Mouse (Mus musculus): Measurements from ENCODE around the gene Orc1. TPM values are rescaled to one million over a fixed set of nuclear protein-coding genes. Genes with fewer than 3 reads are reported as not detected.

Gene Orc1
- polyA plus RNA-seq (2012; rRNA removed), result 1.6 and 3.0 TPM in 2 replicates

GRCm38 (mm10) chr4:108578840-108579742, at the start of gene Orc1, which contains the start of gene Prpf38a:
TSS of gene Orc1 (plus strand) at chr4:108579423.
TSS of gene Prpf38a (minus strand) at chr4:108579336.
- DNase-seq (ENCODE audit: low read depth), result peak; percentile 99
- TF ChIP-seq CTCF (IDR thresholded peaks at IDR 0.05; ENCODE audit: borderline replicate concordance, extremely low read depth, insufficient read depth, insufficient read length) (no peak), POLR2A (IDR thresholded peaks at IDR 0.05; ENCODE audit: borderline replicate concordance, extremely low read depth, insufficient read depth, insufficient read length, poor library complexity, severe bottlenecking) (peak; percentile 14; the same call in 1 of the 2 replicates)

GRCm38 (mm10) chr4:108539701-108540100, 39.5 kb upstream of the Orc1 start:
- TF ChIP-seq POLR2A (IDR thresholded peaks at IDR 0.05; ENCODE audit: borderline replicate concordance, extremely low read depth, insufficient read depth, insufficient read length, poor library complexity, severe bottlenecking) (no peak), CTCF (IDR thresholded peaks at IDR 0.05; ENCODE audit: borderline replicate concordance, extremely low read depth, insufficient read depth, insufficient read length) (no peak)
- no peak for DNase-seq (ENCODE audit: low read depth)

- no peak for DNase-seq (ENCODE audit: low read depth)
Observed at GRCm38 (mm10) chr4:108565026-108565425, 14.2 kb upstream of the Orc1 start.

GRCm38 (mm10) chr4:108572644-108573043, 6.6 kb upstream of the Orc1 start:
- DNase-seq (ENCODE audit: low read depth), result no peak
- TF ChIP-seq POLR2A (IDR thresholded peaks at IDR 0.05; ENCODE audit: borderline replicate concordance, extremely low read depth, insufficient read depth, insufficient read length, poor library complexity, severe bottlenecking) (no peak), CTCF (IDR thresholded peaks at IDR 0.05; ENCODE audit: borderline replicate concordance, extremely low read depth, insufficient read depth, insufficient read length) (no peak)

More at GRCm38 (mm10) chr4:108565026-108565425, 14.2 kb upstream of the Orc1 start:
- TF ChIP-seq CTCF (IDR thresholded peaks at IDR 0.05; ENCODE audit: borderline replicate concordance, extremely low read depth, insufficient read depth, insufficient read length), result no peak
- no peak for TF ChIP-seq POLR2A (IDR thresholded peaks at IDR 0.05; ENCODE audit: borderline replicate concordance, extremely low read depth, insufficient read depth, insufficient read length, poor library complexity, severe bottlenecking)

- no peak for TF ChIP-seq CTCF (IDR thresholded peaks at IDR 0.05; ENCODE audit: borderline replicate concordance, extremely low read depth, insufficient read depth, insufficient read length)
- no peak for TF ChIP-seq POLR2A (IDR thresholded peaks at IDR 0.05; ENCODE audit: borderline replicate concordance, extremely low read depth, insufficient read depth, insufficient read length, poor library complexity, severe bottlenecking)
- DNase-seq (ENCODE audit: low read depth), result no peak
Observed at GRCm38 (mm10) chr4:108579743-108580411, 654 bp downstream of the Orc1 start.

- no peak for DNase-seq (ENCODE audit: low read depth)
- TF ChIP-seq POLR2A (IDR thresholded peaks at IDR 0.05; ENCODE audit: borderline replicate concordance, extremely low read depth, insufficient read depth, insufficient read length, poor library complexity, severe bottlenecking), result no peak
- TF ChIP-seq CTCF (IDR thresholded peaks at IDR 0.05; ENCODE audit: borderline replicate concordance, extremely low read depth, insufficient read depth, insufficient read length), result no peak
Observed at GRCm38 (mm10) chr4:108593376-108593775, 14.2 kb downstream of the Orc1 start.

GRCm38 (mm10) chr4:108595785-108596184, 16.6 kb downstream of the Orc1 start:
- TF ChIP-seq CTCF (IDR thresholded peaks at IDR 0.05; ENCODE audit: borderline replicate concordance, extremely low read depth, insufficient read depth, insufficient read length) (no peak), POLR2A (IDR thresholded peaks at IDR 0.05; ENCODE audit: borderline replicate concordance, extremely low read depth, insufficient read depth, insufficient read length, poor library complexity, severe bottlenecking) (no peak)

GRCm38 (mm10) chr4:108598306-108598705, 19.1 kb downstream of the Orc1 start:
- no peak for DNase-seq (ENCODE audit: low read depth)
- no peak for TF ChIP-seq CTCF (IDR thresholded peaks at IDR 0.05; ENCODE audit: borderline replicate concordance, extremely low read depth, insufficient read depth, insufficient read length)
- TF ChIP-seq POLR2A (IDR thresholded peaks at IDR 0.05; ENCODE audit: borderline replicate concordance, extremely low read depth, insufficient read depth, insufficient read length, poor library complexity, severe bottlenecking), result no peak

More at GRCm38 (mm10) chr4:108595785-108596184, 16.6 kb downstream of the Orc1 start:
- no peak for DNase-seq (ENCODE audit: low read depth)

GRCm38 (mm10) chr4:108601870-108602269, 22.6 kb downstream of the Orc1 start:
- no peak for DNase-seq (ENCODE audit: low read depth)
- TF ChIP-seq POLR2A (IDR thresholded peaks at IDR 0.05; ENCODE audit: borderline replicate concordance, extremely low read depth, insufficient read depth, insufficient read length, poor library complexity, severe bottlenecking) (no peak), CTCF (IDR thresholded peaks at IDR 0.05; ENCODE audit: borderline replicate concordance, extremely low read depth, insufficient read depth, insufficient read length) (no peak)

GRCm38 (mm10) chr4:108608651-108609050, 29.4 kb downstream of the Orc1 start:
- DNase-seq (ENCODE audit: low read depth), result no peak
- TF ChIP-seq CTCF (IDR thresholded peaks at IDR 0.05; ENCODE audit: borderline replicate concordance, extremely low read depth, insufficient read depth, insufficient read length) (no peak), POLR2A (IDR thresholded peaks at IDR 0.05; ENCODE audit: borderline replicate concordance, extremely low read depth, insufficient read depth, insufficient read length, poor library complexity, severe bottlenecking) (no peak)

- no peak for DNase-seq (ENCODE audit: low read depth)
- TF ChIP-seq CTCF (IDR thresholded peaks at IDR 0.05; ENCODE audit: borderline replicate concordance, extremely low read depth, insufficient read depth, insufficient read length), result no peak
- no peak for TF ChIP-seq POLR2A (IDR thresholded peaks at IDR 0.05; ENCODE audit: borderline replicate concordance, extremely low read depth, insufficient read depth, insufficient read length, poor library complexity, severe bottlenecking)
Observed at GRCm38 (mm10) chr4:108610935-108611334, 31.7 kb downstream of the Orc1 start.
